Mouse (Mus musculus) liver, adult 2 months (tissue): ENCODE data around the gene Mycbp2.

Experiments
- CTCF ChIP-seq: fragments of 200-500 bp; IDR thresholded peaks from 2 replicates; pipeline ENCODE4 v1.5.1; 2011; ENCODE audit warnings: low read depth, low read length, control low read depth
- POLR2A ChIP-seq: fragments of 200-500 bp; IDR thresholded peaks from 2 replicates; pipeline ENCODE4 v1.6.1; 2011; ENCODE audit warnings: low read length, control low read depth; ENCODE audit not compliant: insufficient read depth; ENCODE audit errors: extremely low read depth

DNA sequence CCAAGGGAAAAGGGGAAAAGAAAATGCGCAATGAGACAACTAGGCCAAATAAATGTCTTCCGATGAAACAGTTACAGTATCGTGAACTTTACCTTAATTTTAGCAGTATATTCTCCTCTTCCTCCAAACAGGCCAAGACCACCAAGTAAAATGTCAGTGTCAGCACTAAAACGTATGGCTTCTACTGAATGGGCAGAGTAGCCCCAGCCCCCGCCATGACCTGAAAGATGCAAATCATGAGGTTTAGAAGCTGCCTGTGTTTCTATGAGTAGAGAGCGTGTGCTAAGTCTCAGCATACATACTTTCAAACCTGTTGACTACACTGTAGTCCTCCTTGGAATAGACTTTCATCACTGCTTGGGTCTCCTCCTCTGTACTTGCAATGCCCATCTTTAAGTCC lies 104.6 kb downstream of the Mycbp2 start:
- no peak for TF ChIP-seq POLR2A
- TF ChIP-seq CTCF = no peak
